Mouse (Mus musculus) heart, postnatal 10 days (tissue): ENCODE results near the gene Fhit. TPM values are rescaled to one million over a fixed set of nuclear protein-coding genes. Genes with fewer than 3 reads are reported as not detected.
A peak's percentile ranks its signal among the peaks of the same experiment; 100 is the strongest.
"Not testable (repeated sequence)": the region's sequence is repeated elsewhere in the genome, so short reads cannot be mapped to it uniquely, and the experiment has no call there.

Experiments
- DNase-seq, 2 experiments: peaks; one replicate each; pipeline ENCODE4 v3.0.0; 2021
- intact Hi-C: fragments of 180-260 bp; cut with DNase I; formaldehyde crosslinking; loops from one replicate; pipeline ENCODE4 v1.15.1; 2025
- total RNA-seq, 2 experiments: library from RNA; stranded (reverse); gene quantifications; 2 replicates each; pipeline ENCODE4 v1.2.3; 2021

The Fhit gene
- total RNA-seq = 1 to 10 TPM; 2.6 to 3.1 TPM

DNA sequence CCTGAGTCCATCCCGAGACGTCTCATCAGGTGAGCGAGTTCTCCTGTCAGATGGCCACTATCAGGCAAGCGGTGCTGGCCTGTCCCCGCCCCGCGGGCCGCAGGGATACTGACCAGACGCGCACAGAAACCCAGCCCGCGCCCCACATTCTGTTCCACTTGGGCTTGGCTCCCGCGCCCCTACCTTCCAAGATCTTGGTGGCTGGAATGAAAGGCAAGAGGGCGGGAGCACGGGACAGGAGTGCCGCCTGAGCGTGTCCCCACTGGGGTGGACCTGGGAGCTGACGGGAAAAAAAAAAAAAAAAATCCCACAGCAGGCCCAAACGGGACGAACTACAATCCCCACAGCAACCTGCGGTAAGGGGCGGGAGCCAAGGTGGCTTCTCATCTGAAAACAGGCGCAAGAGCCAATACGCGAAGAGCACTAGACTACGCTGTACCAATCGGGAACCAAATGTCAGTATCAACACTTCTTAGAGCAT is at the start of gene Fhit:
Gene Fhit (minus strand): TSS at position 285 of the 481 bp plus-strand sequence.
- intact Hi-C loops = no loop called here
- DNase-seq = peak; percentile 96

DNA sequence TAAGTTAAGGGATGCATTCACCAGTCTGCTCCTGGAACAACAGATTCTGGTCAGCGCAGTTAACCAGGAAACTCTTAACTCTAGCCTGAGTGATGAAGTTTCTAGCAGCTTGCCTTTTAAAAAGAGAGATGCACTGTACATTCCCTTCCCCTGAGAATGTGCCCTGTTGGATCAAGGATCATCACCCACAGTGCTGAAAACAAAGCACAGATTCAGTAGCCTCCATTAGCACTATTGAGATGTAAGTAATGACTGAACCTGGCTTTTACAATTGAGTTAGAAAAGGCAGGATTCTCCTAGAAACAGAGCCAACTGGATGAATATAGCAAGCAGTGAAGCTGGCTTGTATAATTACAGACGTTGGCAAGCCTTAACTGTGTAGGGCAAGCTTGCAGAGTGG is 45.0 kb upstream of the Fhit start:
- DNase-seq = no peak
- intact Hi-C loops = no loop called here

GRCm38 (mm10) chr14:11160806-11161450 is 907 bp downstream of the Fhit start:
- peak; percentile 81 to 84 for DNase-seq
- intact Hi-C loops = no loop called here

DNA sequence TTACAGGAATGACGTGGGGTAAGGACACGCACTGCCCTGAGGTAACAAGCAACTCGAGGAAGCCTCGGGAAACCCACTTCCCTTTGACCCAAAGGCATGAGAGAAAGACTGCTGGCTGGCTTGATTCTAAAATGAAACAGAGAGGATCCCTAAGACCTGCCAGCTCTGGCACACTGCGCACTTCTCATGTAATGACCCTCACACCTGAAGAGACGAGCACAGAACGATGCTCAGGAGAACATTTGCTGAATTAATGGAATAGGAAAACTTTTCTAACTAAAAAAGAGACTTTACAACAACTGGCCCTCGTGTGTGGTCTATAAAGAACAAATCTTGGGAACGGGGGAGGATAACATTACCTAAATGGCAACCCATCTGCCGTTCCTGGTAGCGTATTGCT is 2.2 kb downstream of the Fhit start:
- DNase-seq = no peak
- intact Hi-C loops = no loop called here

- intact Hi-C loops = no loop called here
- no peak for DNase-seq
These were observed 2.8 kb downstream of the Fhit start for GRCm38 (mm10) chr14:11159021-11159420.

GRCm38 (mm10) chr14:11157741-11158140 is 4.1 kb downstream of the Fhit start:
- intact Hi-C loops = no loop called here
- no peak for DNase-seq

DNA sequence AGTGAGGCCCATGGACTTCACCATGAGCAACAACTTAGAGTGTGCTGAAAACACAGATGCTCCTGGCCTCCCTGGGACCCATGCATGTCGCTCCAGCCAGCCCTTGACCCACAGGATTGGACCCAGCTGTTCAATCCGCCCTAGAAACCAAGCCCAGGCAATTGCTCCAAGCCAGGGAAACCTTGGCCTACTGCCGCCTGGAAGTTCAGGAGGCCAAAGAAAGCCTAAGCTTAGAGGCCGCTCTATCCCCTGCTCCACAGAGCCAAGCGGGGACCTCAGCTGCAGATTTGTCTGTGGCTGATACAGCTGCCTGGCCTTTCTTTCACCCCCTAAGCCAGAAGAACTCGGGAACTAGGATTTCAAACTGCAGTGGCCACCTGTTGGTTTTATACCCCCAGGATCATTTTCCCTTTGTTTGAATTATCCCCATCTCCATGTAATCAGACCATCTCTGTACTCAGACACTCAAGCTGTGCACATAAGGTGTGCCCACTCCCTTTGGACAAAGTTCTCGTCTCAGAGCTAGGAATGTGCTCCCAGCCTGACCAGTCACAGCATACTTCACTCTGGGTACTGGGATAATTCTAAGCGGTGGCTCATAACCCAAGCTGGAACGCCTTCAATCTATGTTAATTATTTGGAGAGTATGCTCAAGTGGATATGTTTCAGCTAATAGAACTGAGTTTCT is 10.1 kb downstream of the Fhit start:
- peak; percentile 80 to 85 for DNase-seq
- intact Hi-C loops = no loop called here

- intact Hi-C loops = no loop called here
- DNase-seq = no peak
These were observed 27.8 kb downstream of the Fhit start for GRCm38 (mm10) chr14:11133787-11134735.

DNA sequence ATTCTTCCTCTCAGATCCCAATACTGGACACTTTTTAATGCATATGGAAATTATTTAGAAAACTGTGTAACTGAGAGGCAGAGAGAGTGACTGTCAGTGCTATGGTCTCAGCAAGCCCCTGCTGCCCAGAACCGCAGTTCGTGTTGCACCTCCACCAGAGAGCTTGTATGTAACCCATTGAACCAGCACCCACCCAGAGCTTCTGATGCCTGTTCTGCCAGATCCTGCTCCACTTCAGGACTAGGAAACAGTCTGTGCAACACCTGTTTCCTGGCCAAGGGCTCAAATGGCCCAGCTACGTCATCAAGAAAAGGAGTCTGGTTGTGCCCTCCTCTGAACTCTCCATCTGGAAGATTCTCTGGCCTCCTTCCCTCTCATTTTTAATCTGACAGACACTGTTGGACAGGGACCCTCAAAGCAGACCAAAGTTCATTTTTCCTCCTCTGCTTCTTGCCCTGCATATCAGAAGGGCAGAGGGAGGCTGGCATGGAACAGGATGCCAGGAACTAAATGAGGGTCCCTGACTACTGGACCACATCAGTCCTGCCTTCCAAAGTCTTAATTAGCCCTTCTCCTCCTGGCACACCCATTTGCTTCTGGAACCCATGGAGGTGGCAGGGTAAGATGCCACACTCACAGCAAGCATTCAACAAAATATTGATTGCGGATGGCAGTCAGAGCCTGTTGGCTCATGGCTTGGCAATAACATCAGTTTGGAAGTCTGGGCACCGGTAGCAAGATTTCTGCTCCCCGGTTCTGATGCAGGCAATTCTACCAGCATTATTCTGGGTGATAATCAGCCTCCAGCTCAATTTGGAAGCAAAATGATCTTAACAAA is 29.0 kb downstream of the Fhit start:
- no peak for DNase-seq
- intact Hi-C loops = no loop called here

DNA sequence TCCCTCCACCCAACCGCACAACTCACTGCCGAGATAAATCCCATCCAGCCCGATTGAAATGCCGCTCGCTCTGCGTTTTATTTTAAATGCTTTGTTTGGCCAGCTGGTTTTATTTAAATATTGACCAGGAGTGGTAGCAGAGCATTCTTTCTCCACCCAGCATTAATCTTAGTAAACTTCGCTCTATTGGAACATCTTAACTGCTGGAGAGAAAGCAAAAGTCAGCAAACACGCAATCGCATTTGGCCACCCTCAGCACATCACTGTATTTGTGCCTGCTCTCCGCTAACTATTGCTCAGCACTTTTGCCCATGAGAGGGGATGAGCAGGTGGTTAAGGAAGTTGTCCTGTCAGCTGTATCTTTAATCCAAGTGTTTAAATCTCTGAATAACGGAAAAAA is 36.7 kb downstream of the Fhit start:
- no peak for DNase-seq
- intact Hi-C loops = loop anchor here (5.0 kb wide), 1 partner anchor 1613 kb away; no protein-coding TSS in a partner anchor

DNA sequence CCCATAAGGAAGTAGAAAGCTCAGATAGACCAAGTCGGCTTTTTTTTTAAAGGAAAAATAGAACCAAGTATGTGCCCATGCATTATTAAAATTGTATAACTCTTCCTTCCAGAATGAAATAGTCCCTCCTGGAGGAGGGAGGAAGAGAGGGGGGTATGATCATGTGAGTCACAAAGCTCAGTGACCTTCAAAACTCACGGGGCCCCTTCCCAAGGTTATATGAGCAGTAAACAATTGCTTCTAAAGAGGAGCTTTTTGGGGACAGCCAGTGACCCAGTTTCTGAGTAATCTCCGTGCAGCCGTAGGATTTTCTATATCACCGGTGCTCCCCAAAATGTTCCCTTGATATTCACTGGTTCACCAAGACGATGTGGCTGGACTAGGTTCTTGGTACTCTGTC is 42.8 kb downstream of the Fhit start:
- no peak for DNase-seq
- intact Hi-C loops = no loop called here

DNA sequence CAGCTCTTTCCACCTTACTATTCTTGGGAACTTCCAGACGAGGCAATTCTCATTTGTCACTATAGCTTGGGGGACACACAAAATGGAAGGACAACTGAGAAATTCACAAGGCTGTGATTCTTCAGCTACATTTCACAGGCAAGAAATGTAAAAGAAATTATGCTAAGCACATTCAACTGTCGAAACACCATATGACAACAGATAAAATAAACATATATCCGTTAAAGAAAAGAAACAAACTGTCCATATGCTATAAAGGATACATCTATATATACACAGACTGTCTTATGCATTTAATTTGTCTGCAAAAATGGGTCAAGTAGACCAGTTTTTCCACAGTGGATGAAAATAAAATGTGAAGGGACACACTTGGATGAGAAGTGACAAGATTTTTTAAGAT is 76.2 kb downstream of the Fhit start:
- no peak for DNase-seq
- intact Hi-C loops = no loop called here

GRCm38 (mm10) chr14:11083946-11084345 is 77.9 kb downstream of the Fhit start:
- intact Hi-C loops = no loop called here
- peak; percentile 1 for DNase-seq

DNA sequence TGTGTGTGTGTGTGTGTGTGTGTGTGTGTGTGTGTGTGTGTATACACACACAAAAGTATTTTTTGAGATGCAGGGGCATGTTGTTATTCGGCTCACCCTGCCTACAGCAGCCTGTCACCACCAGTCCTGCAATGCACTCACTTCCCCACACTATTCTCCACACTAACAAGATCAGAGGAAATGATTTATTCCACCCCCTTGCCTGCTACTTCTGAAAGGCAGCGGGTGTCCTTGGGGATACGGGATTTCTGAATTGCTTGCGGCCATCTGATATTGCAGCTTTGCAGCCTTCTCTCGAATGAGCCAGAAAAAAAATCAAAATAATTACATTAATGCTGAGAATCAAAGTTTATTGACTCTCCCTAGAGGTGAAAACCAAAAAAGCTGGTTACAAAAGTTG is 78.4 kb downstream of the Fhit start:
- intact Hi-C loops = no loop called here
- no peak for DNase-seq

DNA sequence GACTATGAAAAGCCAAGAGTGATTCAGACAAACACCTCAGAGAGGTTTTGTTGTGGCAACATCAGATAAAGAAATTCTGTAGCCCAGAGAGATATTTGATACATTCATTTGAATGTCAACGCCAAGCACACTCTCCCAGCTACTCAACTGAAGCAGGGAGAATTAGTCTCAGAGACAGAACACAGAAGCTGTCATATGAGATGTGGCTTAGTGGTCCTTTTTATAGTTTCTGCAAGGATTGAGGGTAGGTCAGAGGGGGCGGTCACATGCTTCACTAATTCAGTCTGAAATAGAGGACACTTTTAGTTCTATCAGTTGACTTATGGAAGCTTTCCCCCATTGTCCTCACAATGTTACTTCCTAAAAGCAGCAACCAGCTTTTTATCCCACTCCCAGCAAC is 98.2 kb downstream of the Fhit start:
- intact Hi-C loops = no loop called here

DNA sequence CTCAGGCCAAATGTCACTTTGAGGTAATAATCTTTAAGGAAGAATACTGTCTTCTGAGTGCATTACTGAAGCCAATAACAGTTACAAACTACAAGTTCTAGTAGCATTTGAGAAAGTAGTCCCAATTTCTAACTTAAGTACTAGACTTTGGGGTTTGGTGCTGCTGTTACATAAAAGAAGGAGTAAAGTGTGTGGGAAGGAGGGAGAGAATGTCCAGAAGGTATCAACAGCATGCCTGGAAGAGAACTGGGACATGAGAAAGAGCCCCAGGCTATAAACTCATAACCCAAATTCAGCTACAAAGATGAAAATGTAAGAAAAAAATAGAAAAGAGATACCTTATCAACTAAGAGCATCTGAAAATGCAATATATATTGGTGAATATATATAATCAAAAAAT is 101.6 kb downstream of the Fhit start:
- no peak for DNase-seq
- intact Hi-C loops = no loop called here

More for the DNA sequence above, 98.2 kb downstream of the Fhit start:
- DNase-seq = no peak

DNA sequence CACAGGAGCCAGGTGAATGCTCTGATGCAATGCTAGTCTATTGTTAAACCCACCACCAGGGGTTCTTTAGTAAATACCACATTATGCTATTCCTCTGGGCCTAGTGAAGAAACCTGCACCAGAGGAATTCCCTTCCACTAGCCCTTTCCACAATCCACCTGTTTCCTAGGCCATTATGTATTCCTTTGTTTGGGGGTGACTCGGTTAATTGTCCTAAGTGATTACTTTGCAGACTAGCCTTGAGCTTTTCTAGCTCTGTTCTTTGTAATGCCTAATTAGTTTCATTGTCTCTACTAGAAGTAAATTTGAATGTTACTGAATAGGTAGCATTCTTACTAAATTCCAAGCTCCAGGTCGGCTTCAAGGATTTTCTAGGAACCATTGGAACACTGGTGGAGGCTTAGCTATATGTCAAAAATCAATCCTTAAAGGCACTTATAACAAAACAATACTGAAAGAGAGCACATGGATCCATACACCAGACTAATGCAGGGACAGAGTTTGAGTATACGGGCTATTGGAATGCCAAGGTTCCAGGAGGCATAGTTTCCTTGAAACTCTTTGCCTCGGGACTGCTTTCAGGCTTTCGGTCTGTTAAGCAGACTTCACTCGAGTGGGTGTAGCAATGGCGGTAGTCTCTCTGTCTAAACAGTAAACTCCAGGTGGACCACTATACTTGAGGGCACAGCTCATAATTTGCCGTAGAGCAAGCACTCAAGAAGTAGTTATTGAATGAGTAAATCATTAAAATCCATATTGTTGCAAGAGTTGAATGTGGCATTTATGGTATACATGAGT is 122.1 kb downstream of the Fhit start:
- DNase-seq, intact Hi-C loops: not testable (repeated sequence)

DNA sequence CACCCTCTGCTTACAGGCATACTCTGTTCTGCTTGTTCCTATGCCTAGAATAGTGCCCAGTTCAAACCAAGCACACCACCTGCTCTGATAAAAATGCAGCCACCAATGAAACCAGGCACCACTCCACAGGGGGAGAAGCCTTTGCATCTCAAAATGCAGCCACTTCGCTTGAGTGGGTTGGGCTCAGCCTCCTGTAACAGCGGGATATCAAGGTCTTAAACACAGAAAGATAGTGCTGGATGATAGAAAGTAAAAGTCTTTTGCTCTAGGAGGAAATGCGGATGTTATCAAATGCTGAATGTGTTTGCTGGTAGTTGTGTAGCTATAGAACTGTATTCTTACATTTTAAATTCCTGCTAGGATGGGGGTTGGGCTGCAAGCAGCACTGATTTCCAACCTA is 140.4 kb downstream of the Fhit start:
- intact Hi-C loops = no loop called here
- DNase-seq = no peak

- no peak for DNase-seq
- intact Hi-C loops = no loop called here
These were observed 183.2 kb downstream of the Fhit start for GRCm38 (mm10) chr14:10978651-10979050.

- DNase-seq = no peak
These were observed 220.2 kb downstream of the Fhit start for GRCm38 (mm10) chr14:10941647-10942046.

More at GRCm38 (mm10) chr14:10941647-10942046, 220.2 kb downstream of the Fhit start:
- intact Hi-C loops = no loop called here
